Mouse (Mus musculus) cortical plate, adult 2 months (tissue): ENCODE data around the gene Deaf1. TPM values are rescaled to one million over a fixed set of nuclear protein-coding genes. Genes with fewer than 3 reads are reported as not detected.

Experiments
- H3K27ac ChIP-seq: fragments of 200-500 bp; 2 replicates; pipeline ENCODE4 v1.5.1; 2012; ENCODE audit warnings: low read length, control low read depth, inconsistent platforms; ENCODE audit not compliant: insufficient read depth
- H3K4me1 ChIP-seq: fragments of 200-500 bp; 2 replicates; pipeline ENCODE4 v1.6.1; 2011; ENCODE audit warnings: low read length; ENCODE audit not compliant: control insufficient read depth, insufficient read depth
- H3K4me3 ChIP-seq: fragments of 200-500 bp; 2 replicates; pipeline ENCODE4 v1.5.1; 2011; ENCODE audit warnings: mild to moderate bottlenecking, low read length, control low read depth; ENCODE audit not compliant: insufficient read depth
- CTCF ChIP-seq: fragments of 200-500 bp; IDR thresholded peaks from 2 replicates; pipeline ENCODE4 v1.5.1; 2011; ENCODE audit warnings: mild to moderate bottlenecking, control low read depth, low read length; ENCODE audit not compliant: insufficient read depth; ENCODE audit errors: extremely low read depth
- POLR2A ChIP-seq: fragments of 200-500 bp; IDR thresholded peaks from 2 replicates; pipeline ENCODE4 v1.6.1; 2011; ENCODE audit warnings: mild to moderate bottlenecking, low read length, control low read depth; ENCODE audit not compliant: insufficient read depth; ENCODE audit errors: extremely low read depth
- polyA plus RNA-seq: library from polyadenylated mRNA; depleted of rRNA; stranded (reverse); fragments of >200 nt; gene quantifications from 2 replicates; pipeline ENCODE4 v1.2.3, GENCODE M21; 2012

The Deaf1 gene
- polyA plus RNA-seq, 1 experiment: 31.8 TPM

GRCm38 (mm10) chr7:141330706-141331105 lies 3.2 kb upstream of the Deaf1 start:
- Histone ChIP-seq H3K4me3 (no peak overlapping the region), H3K4me1 (peaks cover 11% of the 10 kb centered on the region), H3K27ac (no peak overlapping the region)
- TF ChIP-seq CTCF (no peak), POLR2A (no peak)

GRCm38 (mm10) chr7:141328373-141328990 lies 992 bp upstream of the Deaf1 start:
- TF ChIP-seq CTCF (no peak), POLR2A (no peak)
- H3K4me3 ChIP-seq: peak overlapping the region; percentile 71

GRCm38 (mm10) chr7:141326546-141327446 lies 694 bp downstream of the Deaf1 start:
- TF ChIP-seq POLR2A (no peak), CTCF (no peak)
- Histone ChIP-seq H3K4me1 (peaks cover 13% of the 10 kb centered on the region), H3K27ac (peak overlapping the region; percentile 80), H3K4me3 (peak overlapping the region; percentile 71)

More at GRCm38 (mm10) chr7:141328373-141328990, 992 bp upstream of the Deaf1 start:
- Histone ChIP-seq H3K4me1 (peaks cover 13% of the 10 kb centered on the region), H3K27ac (peak overlapping the region; percentile 44; the same call in 1 of the 2 replicates)

DNA sequence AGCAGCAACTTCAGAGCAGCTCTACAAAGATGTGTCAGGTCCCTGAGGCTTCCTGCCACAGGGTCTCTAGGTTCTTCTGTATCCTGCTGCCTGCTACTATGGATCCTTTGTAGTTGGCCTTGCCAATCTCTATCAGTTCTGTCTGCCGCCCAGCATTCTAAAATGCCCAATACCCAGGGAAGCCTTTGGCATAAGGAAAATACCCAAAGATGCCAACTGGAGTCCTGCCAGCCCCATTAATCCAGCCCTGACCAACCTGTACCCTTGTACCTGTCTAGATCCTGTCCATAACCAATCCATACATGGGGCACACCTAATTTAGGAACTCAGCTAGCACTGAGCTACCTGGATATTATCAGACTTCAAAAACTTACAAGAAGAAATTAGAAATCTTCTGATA lies 2.8 kb downstream of the Deaf1 start:
- peaks cover 13% of the 10 kb centered on the region for H3K4me1 ChIP-seq
- H3K4me3 ChIP-seq: no peak overlapping the region
- no peak overlapping the region for H3K27ac ChIP-seq
- no peak for TF ChIP-seq CTCF
- no peak for TF ChIP-seq POLR2A

GRCm38 (mm10) chr7:141319446-141319845 lies 8.0 kb downstream of the Deaf1 start:
- Histone ChIP-seq H3K4me1 (peaks cover 2% of the 10 kb centered on the region; the same call in 1 of the 2 replicates), H3K27ac (no peak overlapping the region), H3K4me3 (no peak overlapping the region)
- TF ChIP-seq POLR2A: no peak

DNA sequence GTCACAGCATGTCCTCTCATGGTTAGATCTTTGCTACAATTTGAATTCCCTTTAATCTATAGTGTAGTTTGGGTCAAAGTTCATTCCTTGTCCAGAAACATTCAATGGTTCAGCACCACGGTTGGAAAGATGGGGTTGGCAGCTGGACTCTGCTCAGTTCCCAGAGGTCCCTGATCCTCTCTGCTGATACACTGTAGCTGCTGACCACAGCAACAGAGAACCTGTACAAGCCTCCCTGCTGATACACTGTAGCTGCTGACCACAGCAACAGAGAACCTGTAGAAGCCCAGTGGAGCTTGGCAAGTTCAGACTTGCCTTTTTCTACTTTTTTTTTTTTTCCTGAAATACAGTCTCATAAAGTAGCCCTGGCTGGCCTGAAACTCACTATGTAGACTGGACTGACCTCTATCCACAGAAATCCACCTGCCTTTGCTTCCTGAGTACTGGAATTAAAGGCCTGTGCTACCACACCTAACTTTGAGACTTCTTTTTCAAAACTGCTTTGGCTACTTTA lies 9.8 kb downstream of the Deaf1 start:
- TF ChIP-seq POLR2A: no peak
- no peak for TF ChIP-seq CTCF
- H3K4me1 ChIP-seq: no peaks in the 10 kb centered on the region
- no peak overlapping the region for H3K27ac ChIP-seq
- no peak overlapping the region for H3K4me3 ChIP-seq

GRCm38 (mm10) chr7:141315974-141316373 lies 11.5 kb downstream of the Deaf1 start:
- H3K27ac ChIP-seq: no peak overlapping the region
- peaks cover 2% of the 10 kb centered on the region for H3K4me1 ChIP-seq
- no peak for TF ChIP-seq POLR2A
- peak; percentile 53 for TF ChIP-seq CTCF
- no peak overlapping the region for H3K4me3 ChIP-seq

DNA sequence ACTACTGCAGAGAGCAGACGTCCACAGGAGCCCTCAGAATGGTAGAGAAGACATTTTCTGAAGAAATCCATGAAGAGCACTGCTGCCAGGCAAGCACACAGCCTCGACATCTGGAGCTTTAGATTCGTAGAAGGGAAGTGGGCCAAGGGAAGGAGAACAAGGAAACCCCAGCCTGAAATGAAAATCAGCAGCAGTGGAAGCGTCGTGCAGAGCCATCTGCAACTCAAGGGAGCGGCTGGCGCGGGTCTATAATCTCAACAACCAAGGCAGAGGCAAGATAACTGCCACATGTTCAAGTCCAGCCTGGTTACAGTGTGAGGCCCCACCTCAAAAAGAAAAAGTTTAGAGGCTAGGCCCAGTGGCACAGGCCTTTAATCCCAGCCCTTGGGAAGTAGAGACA lies 12.4 kb downstream of the Deaf1 start:
- peaks cover 5% of the 10 kb centered on the region for H3K4me1 ChIP-seq
- H3K4me3 ChIP-seq: no peak overlapping the region
- H3K27ac ChIP-seq: no peak overlapping the region
- TF ChIP-seq CTCF (no peak), POLR2A (no peak)

- TF ChIP-seq POLR2A (no peak), CTCF (no peak)
- Histone ChIP-seq H3K27ac (no peak overlapping the region), H3K4me1 (peaks cover 5% of the 10 kb centered on the region), H3K4me3 (no peak overlapping the region)
Observed at GRCm38 (mm10) chr7:141314416-141314815, 13.1 kb downstream of the Deaf1 start.

GRCm38 (mm10) chr7:141304537-141304936 lies 23.0 kb downstream of the Deaf1 start:
- no peak overlapping the region for H3K4me3 ChIP-seq
- H3K4me1 ChIP-seq: no peaks in the 10 kb centered on the region
- TF ChIP-seq CTCF: no peak
- TF ChIP-seq POLR2A: no peak
- H3K27ac ChIP-seq: no peak overlapping the region

DNA sequence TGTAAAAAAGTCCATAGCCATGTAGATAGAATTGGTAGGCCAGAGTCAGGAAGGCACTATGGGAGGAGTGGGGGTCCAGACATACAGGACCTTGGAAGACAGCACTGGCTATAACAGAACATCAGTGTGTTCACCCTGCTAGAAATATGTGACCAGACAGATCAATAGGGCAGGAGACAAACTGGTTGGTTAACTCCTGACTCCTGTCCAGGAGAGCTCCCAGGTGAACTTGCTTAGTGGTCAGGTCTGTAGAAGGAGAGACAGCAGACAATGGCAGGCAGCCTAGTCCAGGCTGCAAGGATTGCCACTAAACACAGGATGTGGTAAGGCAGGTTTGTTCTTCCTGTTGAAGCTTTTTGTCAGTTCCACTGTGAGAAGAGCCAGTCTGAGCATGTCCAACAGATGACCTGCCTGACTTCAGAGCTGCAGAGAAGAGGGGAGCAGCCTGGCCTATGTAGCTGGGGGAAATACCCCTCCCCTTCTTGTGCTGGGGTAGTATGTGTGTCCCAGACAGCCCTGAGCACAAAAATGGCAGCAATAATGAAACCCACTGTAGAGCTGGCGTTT lies 24.7 kb downstream of the Deaf1 start:
- Histone ChIP-seq H3K4me3 (no peak overlapping the region), H3K27ac (no peak overlapping the region), H3K4me1 (no peaks in the 10 kb centered on the region)
- TF ChIP-seq CTCF (no peak), POLR2A (no peak)
